Mouse (Mus musculus) stomach, postnatal 0 days (tissue): Measurements from ENCODE around the gene Tcf20. TPM values are rescaled to one million over a fixed set of nuclear protein-coding genes. Genes with fewer than 3 reads are reported as not detected.

ENCODE experiments used
- ATAC-seq: fragments of 200-750 bp; cut with Nextera tagmentation; 2 replicates; pipeline ENCODE4 v1.8.0; 2017; ENCODE audit not compliant: low FRiP score, low TSS enrichment
- DNase-seq: peaks from one replicate; pipeline ENCODE4 v3.0.0-alpha.2; 2016; ENCODE audit warnings: low spot score
- H3K27ac ChIP-seq: fragments of 300-500 bp; sonication (generic); replicated peaks from 2 replicates; pipeline ENCODE4 v1.5.1; 2014; ENCODE audit warnings: mild to moderate bottlenecking, control low read depth
- H3K27me3 ChIP-seq: fragments of 300-500 bp; sonication (generic); 2 replicates; pipeline ENCODE4 v1.6.1; 2014; ENCODE audit warnings: low read length; ENCODE audit not compliant: control insufficient read depth, insufficient read depth
- H3K36me3 ChIP-seq: fragments of 300-500 bp; sonication (generic); 2 replicates; pipeline ENCODE4 v1.6.1; 2014; ENCODE audit warnings: low read length, mixed read lengths; ENCODE audit not compliant: control insufficient read depth, insufficient read depth
- H3K4me1 ChIP-seq: fragments of 300-500 bp; sonication (generic); replicated peaks from 2 replicates; pipeline ENCODE4 v1.6.1; 2014; ENCODE audit warnings: antibody characterized with exemption; ENCODE audit not compliant: control insufficient read depth, insufficient read depth
- H3K4me2 ChIP-seq: fragments of 300-500 bp; sonication (generic); replicated peaks from 2 replicates; pipeline ENCODE4 v1.6.1; 2014; ENCODE audit warnings: low read depth, mild to moderate bottlenecking, control low read depth, moderate library complexity
- H3K4me3 ChIP-seq: fragments of 300-500 bp; sonication (generic); 2 replicates; pipeline ENCODE4 v1.5.1; 2014; ENCODE audit warnings: low read depth, low read length, control low read depth
- H3K9ac ChIP-seq: fragments of 300-500 bp; sonication (generic); 2 replicates; pipeline ENCODE4 v1.6.1; 2014; ENCODE audit warnings: mild to moderate bottlenecking, low read length, control low read depth, mixed read lengths
- H3K9me3 ChIP-seq: fragments of 300-500 bp; sonication (generic); 2 replicates; pipeline ENCODE4 v1.6.1; 2016; ENCODE audit warnings: low read length; ENCODE audit not compliant: control insufficient read depth
- CTCF ChIP-seq: IDR thresholded peaks from 2 replicates; pipeline ENCODE4 v1.5.1; 2016; ENCODE audit warnings: antibody characterized with exemption, low read depth, mild to moderate bottlenecking, moderate library complexity
- EP300 ChIP-seq: optimal IDR thresholded peaks from 2 replicates; pipeline ENCODE3; 2016; ENCODE audit warnings: antibody characterized with exemption
- WGBS: fragments of 180-500 bp; shearing (Covaris S2); extraction: QIAGEN DNeasy Blood & Tissue Kit; methylation state at CpG from one replicate; pipeline ENCODE4 v1.1.7; 2014; 5-methylcytosine and 5-hydroxymethylcytosine counted together
- polyA plus RNA-seq: library from polyadenylated mRNA; unstranded; fragments of >200 nt; fragmentation: Nextera tagmentation; extraction: Ambion mirVana; gene quantifications from 2 replicates; pipeline ENCODE4 v1.2.1, GENCODE M21; 2015

Tcf20 gene
- polyA plus RNA-seq, 1 experiment from 2014 or later = 3.6 TPM

GRCm38 (mm10) chr15:82822347-82822746, 165.3 kb downstream of the Tcf20 start:
- H3K27me3 ChIP-seq = no peaks in the 10 kb centered on the region
- no peaks in the 10 kb centered on the region for H3K9me3 ChIP-seq
- no peak overlapping the region for H3K9ac ChIP-seq
- WGBS = 69% methylated on average over 3 of the region's 4 CpGs
- ATAC-seq (no peak), DNase-seq (no peak)
- H3K4me1 ChIP-seq = no peaks in the 10 kb centered on the region
- no peak overlapping the region for H3K4me2 ChIP-seq
- H3K27ac ChIP-seq = no peak overlapping the region
- TF ChIP-seq EP300 (no peak), CTCF (no peak)
- no peak overlapping the region for H3K4me3 ChIP-seq
- H3K36me3 ChIP-seq = no peaks in the 10 kb centered on the region

DNA sequence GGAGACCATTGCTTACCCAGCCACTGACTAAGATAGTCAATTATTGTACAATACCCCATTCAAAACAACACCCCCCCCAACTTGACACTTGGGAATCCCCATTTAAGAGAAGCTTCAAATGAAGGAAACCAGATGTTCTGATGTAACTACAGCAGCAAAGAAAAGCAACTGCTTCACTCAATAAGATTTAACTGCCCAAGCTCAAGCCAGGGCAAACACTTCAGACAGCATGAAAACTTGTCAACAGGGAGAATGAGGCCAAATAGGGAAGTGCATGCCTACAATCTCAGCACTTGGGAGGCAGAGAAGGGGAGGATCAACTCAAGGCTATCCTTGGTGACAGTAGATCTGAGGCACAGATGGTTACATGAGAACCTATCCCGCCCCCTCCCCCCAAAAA, 166.0 kb downstream of the Tcf20 start:
- Histone ChIP-seq H3K4me1 (no peaks in the 10 kb centered on the region), H3K4me3 (no peak overlapping the region), H3K4me2 (no peak overlapping the region), H3K36me3 (no peaks in the 10 kb centered on the region), H3K9ac (no peak overlapping the region), H3K27ac (no peak overlapping the region), H3K27me3 (no peaks in the 10 kb centered on the region), H3K9me3 (no peaks in the 10 kb centered on the region)
- no peak for ATAC-seq
- no peak for DNase-seq
- TF ChIP-seq CTCF (no peak), EP300 (no peak)
- 100% methylated on average over 1 of the region's 1 CpGs for WGBS

GRCm38 (mm10) chr15:82815296-82815695, 172.4 kb downstream of the Tcf20 start:
- H3K9me3 ChIP-seq = no peaks in the 10 kb centered on the region
- no peak overlapping the region for H3K27ac ChIP-seq
- peaks cover 6% of the 10 kb centered on the region; the same call in 1 of the 2 replicates for H3K36me3 ChIP-seq
- no peaks in the 10 kb centered on the region for H3K4me1 ChIP-seq
- TF ChIP-seq EP300 = no peak
- no peak for TF ChIP-seq CTCF
- no peak overlapping the region for H3K4me2 ChIP-seq
- ATAC-seq (no peak), DNase-seq (no peak)
- WGBS = 88% methylated on average over 4 of the region's 4 CpGs
- no peak overlapping the region for H3K9ac ChIP-seq
- no peaks in the 10 kb centered on the region for H3K27me3 ChIP-seq
- H3K4me3 ChIP-seq = no peak overlapping the region

DNA sequence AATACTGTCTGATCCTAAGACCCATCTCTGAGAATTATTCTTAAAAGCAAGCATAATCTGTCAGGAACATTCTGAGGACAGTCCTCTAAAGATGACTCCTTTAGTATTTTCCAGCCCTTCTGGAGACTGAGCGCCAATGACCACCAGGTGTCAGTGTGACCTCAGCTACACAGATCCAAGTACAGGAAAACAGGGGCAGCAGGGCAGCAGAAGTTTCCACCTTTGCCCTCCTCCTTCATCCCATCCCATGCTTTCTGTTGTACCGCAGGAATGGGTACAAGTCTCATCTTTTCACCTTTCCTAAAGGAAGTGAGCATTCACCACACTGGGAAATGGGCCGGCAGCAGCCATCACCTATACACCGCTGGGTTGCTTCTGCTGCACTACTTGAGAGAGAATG, 172.9 kb downstream of the Tcf20 start:
- DNase-seq = peak; percentile 67
- H3K4me3 ChIP-seq = no peak overlapping the region
- 60% methylated on average over 4 of the region's 4 CpGs for WGBS
- no peak; the same call in 1 of the 2 replicates for ATAC-seq
- no peaks in the 10 kb centered on the region for H3K9me3 ChIP-seq
- H3K9ac ChIP-seq = no peak overlapping the region
- H3K36me3 ChIP-seq = peaks cover 6% of the 10 kb centered on the region; the same call in 1 of the 2 replicates
- H3K4me1 ChIP-seq = no peaks in the 10 kb centered on the region
- H3K27me3 ChIP-seq = no peaks in the 10 kb centered on the region
- no peak overlapping the region for H3K27ac ChIP-seq
- TF ChIP-seq EP300 (no peak), CTCF (peak; percentile 93)
- no peak overlapping the region for H3K4me2 ChIP-seq

DNA sequence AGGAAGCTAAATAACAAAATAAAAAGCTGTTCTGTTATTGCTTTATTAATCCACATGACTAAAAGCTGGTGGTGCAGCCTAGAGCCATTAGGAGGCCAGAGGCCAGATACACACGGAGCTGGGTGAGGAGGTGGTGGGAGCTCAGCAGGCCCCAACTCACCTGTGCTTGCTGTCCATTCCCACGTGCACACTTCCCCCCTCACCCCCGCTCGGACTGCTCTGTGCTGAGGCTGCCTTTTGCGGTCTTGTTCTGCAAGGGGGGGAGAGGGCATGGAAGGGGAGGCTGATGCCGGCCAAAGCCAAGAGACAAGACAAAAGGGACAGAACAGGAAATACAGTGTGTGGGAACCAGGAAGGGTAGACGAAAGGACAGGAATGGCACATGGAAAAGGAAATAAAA, 173.4 kb downstream of the Tcf20 start:
- peaks cover 6% of the 10 kb centered on the region; the same call in 1 of the 2 replicates for H3K36me3 ChIP-seq
- no peak overlapping the region for H3K4me2 ChIP-seq
- H3K9ac ChIP-seq = no peak overlapping the region
- H3K27ac ChIP-seq = no peak overlapping the region
- peak; percentile 49; the same call in 1 of the 2 replicates for ATAC-seq
- no peaks in the 10 kb centered on the region for H3K4me1 ChIP-seq
- no peaks in the 10 kb centered on the region for H3K9me3 ChIP-seq
- DNase-seq = no peak
- no peak overlapping the region for H3K4me3 ChIP-seq
- no peaks in the 10 kb centered on the region for H3K27me3 ChIP-seq
- WGBS = 74% methylated on average over 7 of the region's 7 CpGs
- TF ChIP-seq CTCF (no peak), EP300 (no peak)

DNA sequence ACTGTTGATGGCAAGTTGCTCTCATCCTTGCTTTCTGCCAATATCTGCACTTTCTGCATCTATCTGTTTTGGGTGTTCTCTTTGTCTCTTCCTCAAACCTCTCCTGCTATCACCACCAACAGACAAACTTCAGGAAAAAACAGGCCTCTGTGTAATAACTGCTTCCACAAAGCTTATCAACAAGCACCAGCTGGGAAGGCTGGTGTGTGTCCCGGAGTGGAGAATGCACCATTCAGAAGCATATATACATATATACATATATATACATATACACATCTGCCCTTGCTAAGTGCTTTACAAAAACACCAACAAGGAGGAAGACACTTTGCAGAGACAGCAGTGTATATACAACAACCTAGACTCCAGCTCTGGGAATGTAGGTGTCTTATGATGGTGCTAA, 177.1 kb downstream of the Tcf20 start:
- ATAC-seq (no peak), DNase-seq (no peak)
- no peak overlapping the region for H3K9ac ChIP-seq
- no peaks in the 10 kb centered on the region for H3K4me1 ChIP-seq
- H3K9me3 ChIP-seq = no peaks in the 10 kb centered on the region
- peaks cover 6% of the 10 kb centered on the region; the same call in 1 of the 2 replicates for H3K36me3 ChIP-seq
- no peak for TF ChIP-seq EP300
- TF ChIP-seq CTCF = no peak
- no peak overlapping the region for H3K27ac ChIP-seq
- H3K4me3 ChIP-seq = no peak overlapping the region
- 68% methylated on average over 1 of the region's 1 CpGs for WGBS
- H3K4me2 ChIP-seq = no peak overlapping the region
- no peaks in the 10 kb centered on the region for H3K27me3 ChIP-seq
